Mouse (Mus musculus) layer of hippocampus, adult 9-10 months (tissue): ENCODE data around the gene Cd40.

Source experiments
- DNase-seq: peaks from one replicate; pipeline ENCODE4 v3.0.0; 2022; ENCODE audit warnings: low spot score

Gene Cd40

GRCm38 (mm10) chr2:165056377-165057085 is 1.1 kb downstream of the Cd40 start:
- no peak for DNase-seq

GRCm38 (mm10) chr2:165059961-165060360 is 4.5 kb downstream of the Cd40 start:
- DNase-seq: no peak

- no peak for DNase-seq
Measured at GRCm38 (mm10) chr2:165061638-165062433, 6.4 kb downstream of the Cd40 start.

DNA sequence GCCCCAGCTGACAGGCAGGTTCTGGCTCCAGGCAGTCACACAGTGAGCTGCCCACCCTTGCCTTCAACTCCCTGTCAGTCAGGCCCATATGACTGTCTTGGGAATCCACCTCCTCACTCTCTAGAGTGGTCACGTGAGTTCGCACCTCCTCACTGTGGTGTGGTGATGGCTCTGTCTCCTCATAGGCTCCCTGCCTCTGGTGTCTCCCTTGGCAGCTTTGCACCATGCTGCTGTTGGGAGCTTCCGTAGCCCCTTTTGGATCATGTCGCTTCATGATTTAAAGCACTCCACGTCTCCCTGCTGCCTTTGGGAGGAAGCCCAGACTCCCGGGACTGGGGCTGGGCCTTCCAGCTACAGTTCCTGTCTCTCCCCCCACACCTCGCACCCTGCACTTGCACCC is 9.1 kb downstream of the Cd40 start:
- DNase-seq: no peak

DNA sequence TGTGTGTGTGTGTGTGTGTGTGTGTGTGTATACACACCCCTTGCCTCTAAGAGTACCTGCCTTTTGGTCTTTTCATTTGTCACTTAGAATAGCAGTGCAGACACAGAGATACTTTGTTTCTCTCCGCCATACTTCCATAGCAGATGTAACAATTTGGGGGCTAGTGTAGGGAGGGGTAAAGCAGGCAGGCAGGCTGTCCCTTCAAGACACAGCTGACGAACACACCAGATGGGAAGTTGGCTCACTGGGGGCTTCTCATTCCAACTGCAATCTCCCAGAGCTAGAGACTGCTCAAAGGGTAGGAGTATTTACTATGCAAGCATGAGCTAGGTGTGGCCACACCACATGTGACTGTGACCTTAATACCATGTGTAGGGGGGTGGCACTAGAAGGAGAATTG is 13.4 kb downstream of the Cd40 start:
- no peak for DNase-seq

DNA sequence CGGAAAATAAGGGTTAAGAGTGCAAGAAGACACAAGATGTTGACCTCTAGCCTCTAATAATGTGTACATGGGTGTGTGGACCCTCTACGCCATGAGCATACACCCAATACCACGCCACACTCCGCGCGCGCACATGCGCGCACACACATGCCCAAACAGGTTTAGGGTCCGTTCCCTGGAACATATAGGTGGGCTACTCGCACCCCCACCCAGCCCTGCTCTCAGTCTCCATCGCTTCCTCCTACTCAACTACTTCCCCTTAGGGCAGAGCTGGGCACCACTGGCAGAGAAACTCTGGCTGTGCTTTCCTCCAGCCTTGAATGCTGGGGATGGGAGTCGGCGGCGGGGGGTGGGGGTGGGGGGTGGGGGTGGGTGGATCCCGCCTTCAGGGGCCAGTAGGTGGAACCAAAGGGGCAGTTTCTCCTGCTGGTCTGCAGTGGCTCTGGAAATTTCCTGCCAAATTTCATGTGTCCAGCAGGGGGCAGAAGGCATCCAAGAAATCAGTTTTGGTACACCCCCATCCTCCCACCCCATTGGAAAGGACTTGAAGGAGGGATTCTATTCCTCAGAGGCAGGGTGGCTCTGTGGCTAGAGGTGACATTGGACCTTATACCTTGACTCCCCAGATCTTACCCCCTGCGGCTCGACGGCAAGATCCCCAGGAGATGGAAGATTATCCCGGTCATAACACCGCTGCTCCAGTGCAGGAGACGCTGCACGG is 14.8 kb downstream of the Cd40 start:
- DNase-seq: peak; percentile 42

- DNase-seq: no peak
Measured at GRCm38 (mm10) chr2:165073381-165073781, 18.0 kb downstream of the Cd40 start.

DNA sequence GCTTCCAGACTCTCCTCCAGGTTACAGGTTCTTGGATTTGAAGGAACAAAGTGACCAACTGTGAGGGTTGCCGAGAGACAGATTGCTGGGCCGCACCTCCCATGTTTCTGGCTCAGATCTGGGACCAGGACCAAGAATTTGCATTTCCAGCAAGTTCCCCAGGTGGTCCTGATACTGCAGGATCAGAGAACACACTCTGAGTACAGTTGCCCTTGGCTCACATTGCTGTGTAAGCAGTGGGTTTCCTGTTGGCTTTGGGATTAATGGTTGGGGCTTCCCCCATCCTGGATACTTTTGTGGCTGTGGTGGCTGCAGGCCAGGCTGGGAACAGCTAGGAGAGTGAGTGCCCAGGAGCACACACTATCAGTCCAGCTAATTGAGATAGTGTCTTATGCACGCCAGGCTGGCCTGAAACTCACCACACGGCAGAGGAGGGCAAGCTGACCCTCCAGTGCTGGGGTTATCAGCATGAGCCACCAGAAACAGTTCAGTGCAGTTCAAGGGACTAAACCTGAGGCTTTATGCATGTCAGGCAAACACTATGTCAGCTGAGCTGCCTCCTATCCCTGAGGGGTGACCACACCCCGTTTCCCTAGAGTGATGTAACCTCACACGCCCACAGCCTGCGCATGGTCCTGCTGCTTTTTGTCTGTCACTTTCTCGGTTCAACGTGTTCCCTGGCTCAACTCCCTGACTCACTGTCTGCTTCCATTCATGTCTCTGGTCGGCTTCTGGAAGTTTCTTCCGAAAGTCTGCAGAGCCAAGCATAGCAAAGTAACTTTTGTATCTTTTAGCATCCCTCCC is 18.9 kb downstream of the Cd40 start:
- no peak for DNase-seq

GRCm38 (mm10) chr2:165074937-165075336 is 19.5 kb downstream of the Cd40 start:
- DNase-seq: peak; percentile 87

DNA sequence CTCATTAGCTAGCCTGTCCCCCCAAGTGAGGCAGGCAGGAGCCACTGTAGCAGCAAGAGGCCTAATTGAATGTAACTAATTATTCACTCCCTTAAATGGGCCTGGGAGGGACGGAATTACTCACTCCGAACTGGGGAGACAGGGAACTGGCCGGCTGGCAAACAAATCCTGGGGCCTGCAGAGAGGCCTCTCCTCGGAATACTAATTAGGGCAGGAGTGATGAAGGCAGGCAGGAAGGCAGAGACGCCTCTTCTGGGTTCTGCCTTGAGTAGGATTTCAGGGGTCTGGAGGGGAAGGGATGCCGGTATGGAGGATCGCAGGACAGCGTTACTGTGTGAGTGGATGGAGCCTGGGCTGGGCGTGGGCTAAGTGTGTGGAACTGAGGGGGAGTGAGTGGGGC is 21.6 kb downstream of the Cd40 start:
- no peak for DNase-seq

DNA sequence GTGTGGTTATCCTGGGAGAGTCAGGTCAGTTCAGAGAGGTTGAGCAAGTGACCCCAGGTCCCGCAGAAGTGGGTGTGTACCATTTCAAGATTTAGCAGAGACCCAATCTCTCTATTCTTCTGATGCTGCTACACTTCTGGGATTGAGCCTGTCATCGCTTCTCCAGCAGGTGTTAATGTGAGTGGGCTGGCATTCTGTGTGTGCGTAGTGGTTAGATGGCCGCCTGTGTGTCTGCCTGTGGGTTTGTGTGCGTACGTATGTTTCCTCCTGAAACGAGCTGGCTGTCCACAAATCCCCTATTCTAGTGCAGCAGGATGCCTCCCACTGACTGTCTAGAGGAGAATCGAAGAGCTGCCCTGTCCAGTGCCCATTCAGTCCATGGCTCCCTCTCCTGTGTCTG is 22.6 kb downstream of the Cd40 start:
- no peak for DNase-seq

DNA sequence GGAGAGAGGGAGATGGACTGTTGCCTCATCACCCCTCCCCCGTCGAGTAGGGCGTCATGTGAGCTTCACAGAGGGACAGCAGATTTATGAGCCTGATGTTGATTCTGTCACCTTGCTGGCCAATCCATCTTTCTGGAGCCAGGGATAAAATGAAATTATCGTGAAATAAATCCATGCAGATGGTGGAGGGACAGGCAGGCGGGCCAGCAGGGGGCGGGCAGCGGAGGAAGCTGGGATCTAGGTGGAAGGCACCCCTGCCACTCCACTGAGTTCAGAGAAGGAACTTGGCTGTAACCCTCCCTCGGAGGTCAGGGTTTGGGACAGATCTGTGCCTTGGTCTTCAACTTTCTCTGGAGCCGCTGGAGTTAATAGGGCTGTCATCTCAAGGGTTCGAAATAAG is 23.2 kb downstream of the Cd40 start:
- no peak for DNase-seq

- no peak for DNase-seq
Measured at GRCm38 (mm10) chr2:165080657-165081056, 25.2 kb downstream of the Cd40 start.

- no peak for DNase-seq
Measured at GRCm38 (mm10) chr2:165081257-165081656, 25.8 kb downstream of the Cd40 start.

DNA sequence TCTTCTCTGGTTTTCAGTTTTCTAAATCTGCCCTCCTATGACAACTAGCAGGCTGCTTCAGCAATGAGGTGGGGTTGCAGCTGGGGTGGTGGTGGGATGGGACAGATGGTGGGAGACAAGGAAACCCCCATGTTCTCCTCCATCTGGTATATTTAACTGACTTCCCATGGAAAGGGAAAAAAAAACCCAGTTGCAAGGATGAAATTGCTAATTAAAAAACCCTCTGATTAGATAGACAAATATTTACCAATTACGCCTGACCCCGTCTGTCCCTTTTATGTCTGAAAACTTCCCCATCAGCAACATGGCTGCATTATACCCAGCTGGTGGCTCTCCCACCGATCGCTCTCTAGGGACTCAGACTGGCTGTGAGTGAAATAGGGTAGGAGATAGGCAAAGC is 31.2 kb downstream of the Cd40 start:
- no peak for DNase-seq

GRCm38 (mm10) chr2:165089470-165089869 is 34.0 kb downstream of the Cd40 start:
- no peak for DNase-seq

GRCm38 (mm10) chr2:165090650-165091049 is 35.2 kb downstream of the Cd40 start, which contains the start of gene 1700025C18Rik:
Gene 1700025C18Rik (minus strand): TSS chr2:165090750.
- no peak for DNase-seq

GRCm38 (mm10) chr2:165091433-165091965 is 36.1 kb downstream of the Cd40 start:
- DNase-seq: no peak

- no peak for DNase-seq
Measured at GRCm38 (mm10) chr2:165092393-165092792, 37.0 kb downstream of the Cd40 start.

DNA sequence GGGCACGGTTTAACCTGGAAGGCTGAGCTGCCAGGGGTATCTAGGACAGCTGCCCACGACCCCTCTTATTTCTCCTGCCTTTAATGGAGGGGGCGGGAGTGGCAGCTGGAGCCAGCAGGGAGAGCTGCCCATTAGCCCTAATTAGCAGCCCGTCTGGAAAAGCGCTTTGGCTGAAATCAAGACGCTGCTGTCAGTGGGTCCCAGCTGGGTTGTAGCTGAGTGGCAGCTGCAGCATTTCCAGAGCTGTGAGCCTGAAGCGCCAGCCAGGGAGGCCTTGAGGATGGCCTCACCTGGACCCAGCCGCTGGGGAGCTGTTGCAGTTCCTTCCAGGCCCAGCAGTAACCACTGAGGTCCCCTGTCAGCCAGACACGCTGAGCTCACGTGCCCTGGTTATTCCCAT is 40.9 kb downstream of the Cd40 start:
- DNase-seq: no peak

DNA sequence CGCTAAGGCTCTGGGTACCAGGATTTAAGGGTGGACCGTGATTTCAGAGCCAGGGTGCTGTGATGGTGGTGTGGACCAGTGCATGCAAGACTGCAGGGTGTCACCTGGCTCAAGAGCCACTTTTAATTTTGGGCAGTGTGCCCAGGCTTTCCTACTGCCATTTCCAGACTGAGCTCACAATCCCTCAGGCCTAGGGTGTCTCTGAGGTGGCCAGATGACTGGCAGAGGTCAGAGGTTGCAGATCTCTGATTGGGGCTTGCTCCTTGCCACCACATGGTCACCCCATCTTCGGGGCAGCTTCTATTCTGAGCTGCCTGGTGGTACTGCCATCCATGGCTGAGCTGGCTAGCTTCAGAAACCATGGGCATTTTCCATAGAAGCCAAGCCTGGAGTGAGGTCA is 43.4 kb downstream of the Cd40 start:
- DNase-seq: no peak

DNA sequence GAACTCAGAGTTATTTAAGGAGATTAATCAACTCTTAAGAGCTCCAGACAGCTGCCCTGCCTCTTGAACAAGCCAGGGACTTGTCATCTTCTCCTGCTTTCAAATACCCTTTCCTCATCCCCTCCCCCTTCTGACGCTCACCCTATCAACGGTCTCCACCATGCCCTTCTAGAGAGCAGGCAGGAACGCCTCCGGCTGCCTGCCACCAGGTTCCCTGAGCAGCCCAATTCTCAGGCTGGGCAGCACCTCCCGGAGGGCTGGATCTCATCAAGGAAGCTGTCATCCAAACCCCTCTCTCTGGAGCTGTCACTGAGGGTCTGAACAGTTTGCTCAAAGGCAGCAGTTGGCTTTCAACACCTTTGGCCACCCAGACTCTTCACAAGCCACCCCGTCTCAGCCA is 45.3 kb downstream of the Cd40 start:
- DNase-seq: no peak
